Mouse (Mus musculus) lung, embryonic 16.5 days (tissue): ENCODE measurements around the gene Cmc1. TPM values are rescaled to one million over a fixed set of nuclear protein-coding genes. Genes with fewer than 3 reads are reported as not detected.
A peak's percentile ranks its signal among the peaks of the same experiment; 100 is the strongest.

Experiments used
- ATAC-seq: fragments of 200-750 bp; cut with Nextera tagmentation; 2 replicates; pipeline ENCODE4 v1.8.0; 2017; ENCODE audit warnings: low read depth, mild to moderate bottlenecking, moderate library complexity
- H3K27ac ChIP-seq: fragments of 300-500 bp; sonication (generic); 2 replicates; pipeline ENCODE4 v1.5.1; 2014; ENCODE audit warnings: mild to moderate bottlenecking, control low read depth, low read length
- H3K27me3 ChIP-seq: fragments of 300-500 bp; sonication (generic); 2 replicates; pipeline ENCODE4 v1.6.1; 2014; ENCODE audit warnings: low read depth, low read length, mixed read lengths; ENCODE audit not compliant: control insufficient read depth, insufficient read depth
- H3K36me3 ChIP-seq: fragments of 300-500 bp; sonication (generic); 2 replicates; pipeline ENCODE4 v1.6.1; 2014; ENCODE audit warnings: low read length; ENCODE audit not compliant: control insufficient read depth, insufficient read depth
- H3K4me1 ChIP-seq: fragments of 300-500 bp; sonication (generic); replicated peaks from 2 replicates; pipeline ENCODE4 v1.6.1; 2014; ENCODE audit warnings: low read length, mixed read lengths; ENCODE audit not compliant: control insufficient read depth, insufficient read depth
- H3K4me2 ChIP-seq: fragments of 300-500 bp; sonication (generic); 2 replicates; pipeline ENCODE4 v1.6.1; 2014; ENCODE audit warnings: low read depth, low read length, control low read depth
- H3K4me3 ChIP-seq: fragments of 300-500 bp; sonication (generic); 2 replicates; pipeline ENCODE4 v1.5.1; 2014; ENCODE audit warnings: mild to moderate bottlenecking, low read length, control low read depth
- H3K9ac ChIP-seq: fragments of 300-500 bp; sonication (generic); 2 replicates; pipeline ENCODE4 v1.6.1; 2014; ENCODE audit warnings: low read length, control low read depth
- H3K9me3 ChIP-seq: fragments of 300-500 bp; sonication (generic); 2 replicates; pipeline ENCODE4 v1.6.1; 2016; ENCODE audit warnings: low read length; ENCODE audit not compliant: control insufficient read depth
- WGBS: fragments of 180-500 bp; shearing (Covaris S2); extraction: QIAGEN DNeasy Blood & Tissue Kit; methylation state at CpG from one replicate; pipeline ENCODE4 v1.1.7; 2014; 5-methylcytosine and 5-hydroxymethylcytosine counted together
- polyA plus RNA-seq: library from polyadenylated mRNA; unstranded; fragments of >200 nt; fragmentation: Nextera tagmentation; extraction: Ambion mirVana; gene quantifications from 2 replicates; pipeline ENCODE4 v1.2.1, GENCODE M21; 2015

Gene Cmc1
- 42.5 and 43.0 TPM in 2 replicates for polyA plus RNA-seq

DNA sequence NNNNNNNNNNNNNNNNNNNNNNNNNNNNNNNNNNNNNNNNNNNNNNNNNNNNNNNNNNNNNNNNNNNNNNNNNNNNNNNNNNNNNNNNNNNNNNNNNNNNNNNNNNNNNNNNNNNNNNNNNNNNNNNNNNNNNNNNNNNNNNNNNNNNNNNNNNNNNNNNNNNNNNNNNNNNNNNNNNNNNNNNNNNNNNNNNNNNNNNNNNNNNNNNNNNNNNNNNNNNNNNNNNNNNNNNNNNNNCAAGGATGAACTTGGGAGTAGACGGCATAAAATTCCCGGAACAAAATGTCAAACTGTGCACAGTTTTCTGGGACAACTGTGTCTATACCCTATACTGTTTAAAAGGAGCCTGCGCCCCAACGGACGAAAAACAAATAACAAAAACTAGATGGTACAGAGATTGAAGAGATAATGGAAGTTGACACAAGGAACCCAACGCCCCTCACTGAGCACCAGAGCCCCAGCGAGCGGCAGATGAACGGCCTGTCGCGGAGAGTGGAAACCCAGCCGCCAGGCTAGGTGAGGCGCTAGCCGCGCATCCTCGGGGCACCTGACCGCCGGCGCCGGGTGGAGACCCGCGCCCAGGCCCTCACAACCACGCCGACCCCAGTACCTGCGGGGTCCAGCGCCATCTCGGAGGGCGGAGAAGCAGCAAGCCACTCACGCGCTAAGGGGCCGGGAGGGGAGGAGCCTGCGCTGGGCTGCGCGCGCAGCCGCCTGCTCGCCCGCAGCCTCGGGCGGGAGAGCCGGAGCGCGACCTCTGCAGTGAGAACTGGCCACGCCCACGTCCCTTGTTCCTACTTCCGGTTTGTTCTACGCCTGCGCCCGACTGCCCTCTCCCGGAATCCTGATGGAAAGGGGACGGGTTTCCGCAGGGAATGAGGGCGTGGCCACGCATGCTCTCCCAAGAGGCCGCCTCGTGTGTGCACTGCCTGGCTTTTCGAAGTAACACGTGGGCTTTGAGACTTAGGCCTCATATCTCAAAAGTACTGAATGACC is at the start of gene Cmc1:
Gene Cmc1, minus strand, starts transcription at position 771 of the 996 bp plus-strand sequence.
- 1% methylated on average over 58 of the region's 58 CpGs for WGBS
- H3K27ac ChIP-seq, result peak within 1 kb of the TSS; percentile 29
- H3K27me3 ChIP-seq, result no peaks in the 10 kb centered on the region
- no peaks in the 10 kb centered on the region for H3K36me3 ChIP-seq
- H3K9ac ChIP-seq, result peak within 1 kb of the TSS; percentile 91
- H3K4me3 ChIP-seq, result peak within 1 kb of the TSS; percentile 94
- ATAC-seq, result peak; percentile 99
- H3K4me2 ChIP-seq, result peak within 1 kb of the TSS; percentile 69
- peaks cover 2% of the 10 kb centered on the region; the same call in 1 of the 2 replicates for H3K9me3 ChIP-seq
- peaks cover 7% of the 10 kb centered on the region for H3K4me1 ChIP-seq

DNA sequence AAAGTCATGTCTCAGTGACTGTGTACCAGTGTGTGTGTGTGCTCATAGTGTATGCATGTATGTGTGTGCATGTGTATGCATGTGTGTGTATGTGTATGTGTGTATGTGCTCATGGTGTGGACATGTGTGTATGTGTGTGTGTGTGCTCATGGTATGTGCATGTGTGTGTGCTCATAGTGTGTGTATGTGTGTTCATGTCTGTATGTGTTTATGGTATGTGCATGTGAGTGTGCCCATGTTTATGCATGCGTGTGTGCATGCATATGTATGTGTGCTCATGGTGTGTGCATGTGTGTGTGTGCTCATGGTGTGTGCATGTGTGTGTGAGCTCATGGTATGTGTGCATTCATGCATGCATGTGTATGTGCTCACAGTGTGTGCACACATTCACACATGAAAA is 48.6 kb upstream of the Cmc1 start:
- H3K27me3 ChIP-seq, result no peaks in the 10 kb centered on the region
- no peak overlapping the region for H3K27ac ChIP-seq
- no peak for ATAC-seq
- H3K4me3 ChIP-seq, result no peak overlapping the region
- H3K36me3 ChIP-seq, result no peaks in the 10 kb centered on the region
- WGBS, result 95% methylated on average over 1 of the region's 1 CpGs
- no peak overlapping the region for H3K4me2 ChIP-seq
- H3K9ac ChIP-seq, result no peak overlapping the region
- H3K9me3 ChIP-seq, result no peaks in the 10 kb centered on the region
- no peaks in the 10 kb centered on the region for H3K4me1 ChIP-seq

DNA sequence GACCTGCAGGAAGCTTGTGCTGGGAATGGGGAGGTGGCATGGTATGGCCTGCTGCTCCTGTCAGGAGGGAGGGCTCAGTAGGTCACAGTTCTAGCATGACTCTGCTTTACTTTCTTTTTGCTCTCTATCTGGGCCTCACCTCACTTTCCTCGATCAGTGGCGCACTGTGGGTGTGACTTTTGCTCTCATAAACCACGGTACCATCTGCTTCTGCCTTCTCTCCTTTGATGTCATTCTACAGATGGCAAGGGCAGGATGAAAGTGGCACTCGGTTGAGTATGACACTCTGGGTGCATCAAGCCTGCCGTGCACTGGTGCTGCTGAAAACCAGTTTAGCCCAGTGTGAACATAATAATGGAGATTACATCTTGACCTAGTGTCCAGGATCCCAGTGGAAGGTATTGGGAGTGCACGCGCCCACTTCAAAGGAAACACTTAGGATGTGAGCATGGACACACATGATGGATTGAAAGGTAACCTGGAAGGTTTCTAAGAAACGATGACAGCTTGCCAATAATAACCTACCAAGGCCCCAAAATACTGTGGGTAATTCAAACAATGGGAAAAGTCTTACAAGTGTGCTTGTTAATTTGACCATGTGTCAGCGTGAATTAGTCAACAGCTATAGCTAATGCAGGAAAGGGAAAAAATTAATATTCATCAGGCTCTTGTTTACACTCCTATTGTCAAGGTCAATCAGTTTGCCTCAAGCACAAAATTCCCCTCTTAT is 46.8 kb upstream of the Cmc1 start:
- ATAC-seq, result no peak
- Histone ChIP-seq H3K27ac (no peak overlapping the region), H3K4me2 (no peak overlapping the region), H3K4me1 (no peaks in the 10 kb centered on the region), H3K9ac (no peak overlapping the region), H3K27me3 (no peaks in the 10 kb centered on the region), H3K4me3 (no peak overlapping the region), H3K36me3 (no peaks in the 10 kb centered on the region), H3K9me3 (no peaks in the 10 kb centered on the region)
- WGBS, result 84% methylated on average over 9 of the region's 9 CpGs

DNA sequence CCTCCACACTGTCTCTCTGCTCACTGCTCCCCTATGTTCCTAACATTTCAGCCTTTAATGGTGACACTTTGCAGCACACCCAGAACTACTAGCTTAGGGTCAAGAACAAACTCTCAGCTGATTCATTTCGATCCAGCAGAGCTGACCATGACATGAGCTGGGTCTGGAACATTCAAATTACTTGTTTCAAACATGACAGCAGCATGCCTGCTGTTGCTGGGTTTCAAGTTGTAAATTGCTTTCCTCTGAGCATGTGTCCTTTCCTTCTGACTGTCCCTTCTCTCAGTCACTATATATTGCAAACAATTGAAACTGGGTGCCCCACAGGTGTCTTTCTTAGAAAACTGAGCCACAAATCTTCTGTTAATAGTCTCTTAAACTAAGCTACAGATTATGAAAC is 43.3 kb upstream of the Cmc1 start:
- H3K27me3 ChIP-seq, result no peaks in the 10 kb centered on the region
- no peaks in the 10 kb centered on the region for H3K36me3 ChIP-seq
- H3K4me1 ChIP-seq, result no peaks in the 10 kb centered on the region
- 62% methylated on average over 1 of the region's 1 CpGs for WGBS
- H3K9me3 ChIP-seq, result no peaks in the 10 kb centered on the region
- no peak overlapping the region for H3K27ac ChIP-seq
- ATAC-seq, result no peak
- no peak overlapping the region for H3K4me3 ChIP-seq
- H3K4me2 ChIP-seq, result no peak overlapping the region
- no peak overlapping the region for H3K9ac ChIP-seq

DNA sequence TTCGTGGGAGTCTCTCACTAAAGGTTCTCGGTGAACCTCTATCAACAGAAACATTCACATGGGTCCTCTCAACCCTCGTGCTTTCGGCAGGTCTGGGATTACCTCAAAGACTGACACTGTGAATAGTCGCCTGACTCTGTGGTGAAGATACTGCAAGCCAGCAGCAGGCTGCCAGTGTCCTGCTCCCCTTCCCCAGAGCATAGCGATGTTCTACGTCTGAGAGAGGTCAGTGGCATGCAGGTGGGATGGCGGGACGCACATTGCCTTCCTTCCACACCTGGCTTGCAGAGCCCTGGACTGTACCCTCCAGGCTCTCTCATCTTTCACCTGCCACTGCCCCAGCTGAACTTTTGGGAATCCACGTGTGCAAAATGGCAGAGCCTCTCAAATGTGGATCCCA is 41.3 kb upstream of the Cmc1 start:
- Histone ChIP-seq H3K36me3 (no peaks in the 10 kb centered on the region), H3K4me1 (no peaks in the 10 kb centered on the region), H3K27ac (no peak overlapping the region), H3K9ac (no peak overlapping the region), H3K4me2 (no peak overlapping the region), H3K9me3 (no peaks in the 10 kb centered on the region), H3K4me3 (no peak overlapping the region), H3K27me3 (no peaks in the 10 kb centered on the region)
- 67% methylated on average over 10 of the region's 10 CpGs for WGBS
- ATAC-seq, result no peak

DNA sequence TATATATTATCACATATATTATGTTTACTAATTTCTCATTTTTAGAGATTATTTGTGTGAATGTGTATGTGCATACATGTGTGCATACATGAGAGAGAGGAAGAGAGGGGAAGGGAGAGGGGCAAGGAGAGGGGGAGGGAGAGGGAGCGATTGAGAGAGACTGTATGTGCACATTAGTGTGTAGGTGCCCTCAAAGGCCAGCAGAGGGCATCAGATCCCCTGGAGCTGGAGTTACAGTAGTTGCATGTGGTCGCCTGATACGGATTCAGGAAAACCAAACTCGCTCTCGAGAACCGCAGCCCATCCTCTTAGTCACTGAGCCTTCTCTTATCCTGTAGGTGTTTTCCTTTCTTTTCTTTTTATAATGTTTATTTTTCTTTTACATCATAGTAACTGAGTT is 38.4 kb upstream of the Cmc1 start:
- 90% methylated on average over 6 of the region's 6 CpGs for WGBS
- ATAC-seq, result no peak
- Histone ChIP-seq H3K4me2 (no peak overlapping the region), H3K9ac (no peak overlapping the region), H3K27me3 (no peaks in the 10 kb centered on the region), H3K4me1 (no peaks in the 10 kb centered on the region), H3K4me3 (no peak overlapping the region), H3K9me3 (no peaks in the 10 kb centered on the region), H3K36me3 (no peaks in the 10 kb centered on the region), H3K27ac (no peak overlapping the region)

DNA sequence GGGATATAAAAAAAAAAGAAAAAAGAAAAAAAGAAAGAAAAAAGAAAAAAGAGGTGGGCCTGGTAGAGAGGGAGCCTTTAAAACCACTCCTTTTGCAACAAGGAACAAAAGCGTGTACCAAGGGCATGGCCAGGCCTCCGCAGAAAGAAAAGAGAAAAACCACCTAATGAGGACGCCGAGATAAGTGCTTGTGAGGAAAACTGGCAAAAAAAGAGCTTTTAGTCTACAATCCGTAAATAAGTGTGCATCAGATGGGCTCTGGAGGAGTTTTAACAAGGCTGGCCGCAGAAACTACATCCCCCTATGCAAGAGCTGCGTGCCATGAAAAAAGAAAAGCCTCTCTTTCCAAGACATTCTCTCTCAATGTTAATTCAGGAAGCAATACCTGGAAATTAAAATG is 37.4 kb upstream of the Cmc1 start:
- Histone ChIP-seq H3K27ac (no peak overlapping the region), H3K9ac (no peak overlapping the region), H3K4me3 (no peak overlapping the region)

DNA sequence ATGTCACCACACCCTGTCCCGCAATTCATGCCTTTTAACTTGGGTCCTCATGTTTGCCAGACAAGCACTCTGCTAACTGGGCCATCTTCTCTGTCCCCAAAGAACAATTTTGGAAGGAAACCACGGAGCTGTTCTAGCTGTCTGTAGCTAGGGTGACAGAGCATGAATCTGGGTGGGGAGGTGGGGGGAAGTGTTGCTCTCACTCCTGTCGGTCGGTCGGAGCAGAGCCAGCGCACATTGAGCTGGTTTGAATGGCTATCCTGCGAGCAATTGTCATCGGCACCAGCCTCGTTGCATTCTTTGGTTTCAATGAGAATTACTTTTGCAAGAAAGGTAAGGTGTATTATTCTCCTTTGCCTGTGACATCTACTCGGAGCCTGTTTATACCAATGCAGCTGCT is 36.8 kb upstream of the Cmc1 start:
- Histone ChIP-seq H3K36me3 (no peaks in the 10 kb centered on the region), H3K27me3 (no peaks in the 10 kb centered on the region), H3K9me3 (no peaks in the 10 kb centered on the region), H3K4me2 (no peak overlapping the region), H3K4me3 (no peak overlapping the region), H3K9ac (no peak overlapping the region), H3K4me1 (no peaks in the 10 kb centered on the region), H3K27ac (no peak overlapping the region)
- 80% methylated on average over 10 of the region's 10 CpGs for WGBS
- ATAC-seq, result no peak

More for the DNA sequence above, 37.4 kb upstream of the Cmc1 start:
- Histone ChIP-seq H3K4me2 (no peak overlapping the region), H3K36me3 (no peaks in the 10 kb centered on the region), H3K4me1 (no peaks in the 10 kb centered on the region), H3K9me3 (no peaks in the 10 kb centered on the region), H3K27me3 (no peaks in the 10 kb centered on the region)
- 85% methylated on average over 7 of the region's 7 CpGs for WGBS
- ATAC-seq, result no peak
